24 mouse cellular contexts compared by ENCODE assay signal in the genomic region with DNA sequence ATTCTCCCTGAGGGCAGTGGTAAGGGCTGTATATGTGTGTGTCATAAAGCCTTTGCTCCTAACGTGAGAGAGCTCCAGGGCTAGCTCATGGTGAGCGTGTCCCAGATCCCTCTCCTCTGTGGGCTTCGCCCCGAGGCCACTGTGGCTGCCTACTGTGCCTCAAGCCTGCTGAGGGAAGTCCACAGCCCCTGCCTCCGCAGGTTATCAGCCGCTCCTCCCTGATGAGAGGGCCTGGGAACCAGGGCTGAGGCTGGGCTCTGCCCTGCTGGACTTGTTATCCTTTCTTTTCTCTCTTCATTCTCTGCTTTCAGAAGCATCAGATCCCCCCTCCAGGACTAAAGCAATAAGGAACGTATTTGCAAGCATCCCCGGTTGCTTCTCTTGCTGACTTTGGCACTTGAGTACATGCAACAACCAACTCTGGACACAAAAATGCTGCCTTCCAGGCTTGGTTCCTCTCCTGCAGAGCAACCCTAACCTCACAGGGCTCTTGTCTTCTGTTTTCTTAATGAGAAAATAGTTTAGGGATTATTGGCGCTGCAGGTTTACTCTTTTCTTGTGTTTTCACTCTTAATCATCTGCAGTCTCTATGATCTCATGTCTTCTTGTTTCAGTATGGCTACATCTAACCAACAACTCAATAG. TPM values are rescaled to one million over a fixed set of nuclear protein-coding genes. Genes with fewer than 3 reads are reported as not detected.
A peak's percentile ranks its signal among the peaks of the same experiment; 100 is the strongest.
DNase-seq lines count a peak whose midpoint lies in the region; ATAC-seq and TF ChIP-seq lines count a peak whose summit lies in the region.
"Had no signal": no experiment of that assay in that cellular context is flagged by ENCODE, and none has a peak within 500 bp of the region (broad histone marks: within the 10 kb centered on the region; RNA-seq: fewer than 3 reads in every experiment).

No protein-coding gene starts in this region.

- no peaks in the 10 kb centered on the region for H3K36me3 ChIP-seq in embryonic facial prominence, embryonic 13.5 days
- no peaks in the 10 kb centered on the region for H3K36me3 ChIP-seq in embryonic facial prominence, embryonic 10.5 days (replicated peaks)
- 0 out of 2 replicates have a peak, but pooled peaks cover 2% of the 10 kb centered on the region for H3K36me3 ChIP-seq in heart, embryonic 12.5 days
- H3K36me3 ChIP-seq: G1E; heart, embryonic 10.5 days; heart, embryonic 15.5 days; hindbrain, embryonic 15.5 days had no signal

- H3K9me3 ChIP-seq in embryonic facial prominence, embryonic 13.5 days = no peaks in the 10 kb centered on the region; the same call in 1 of the 2 replicates
- no peaks in the 10 kb centered on the region for H3K9me3 ChIP-seq in embryonic facial prominence, embryonic 10.5 days
- peaks cover 3% of the 10 kb centered on the region; the same call in 1 of the 2 replicates for H3K9me3 ChIP-seq in heart, embryonic 12.5 days (replicated peaks)
- H3K9me3 ChIP-seq: G1E; heart, embryonic 10.5 days; heart, embryonic 15.5 days; hindbrain, embryonic 15.5 days had no signal

- no peak for DNase-seq in embryonic facial prominence, embryonic 10.5 days (ENCODE audit: low spot score)
- DNase-seq in heart, adult 11 months = peak; percentile 82
- peak; percentile 45 for DNase-seq in brain, embryonic 14.5 days (ENCODE audit: low read depth)
- DNase-seq in embryo, embryonic 9.5 days (ENCODE audit: extremely low spot score) = no peak
- no peak for DNase-seq in lung, postnatal 10 days
- DNase-seq: adrenal gland, postnatal 14 days; B cell, adult 2 months; cerebellum, adult 18-20 months; cerebellum, adult 9-11 months; cerebellum, postnatal 36 days; gastrocnemius, postnatal 36 days; heart, adult 18-20 months; heart, postnatal 14 days; kidney, adult 8-10 months had no signal

- 38% methylated on average over 9 of the region's 9 CpGs for WGBS in embryonic facial prominence, embryonic 13.5 days
- 35% methylated on average over 9 of the region's 9 CpGs for WGBS in embryonic facial prominence, embryonic 10.5 days
- WGBS in heart, embryonic 12.5 days = 52% methylated on average over 9 of the region's 9 CpGs

- H3K27ac ChIP-seq in embryonic facial prominence, embryonic 13.5 days = peak overlapping the region; percentile 76
- no peak overlapping the region; the same call in 1 of the 2 replicates for H3K27ac ChIP-seq in embryonic facial prominence, embryonic 10.5 days (replicated peaks)
- no peak overlapping the region for H3K27ac ChIP-seq in heart, embryonic 12.5 days (ENCODE audit: poor library complexity, severe bottlenecking)
- H3K27ac ChIP-seq: heart, embryonic 10.5 days; heart, embryonic 15.5 days; hindbrain, embryonic 15.5 days had no signal

- no peaks in the 10 kb centered on the region for H3K27me3 ChIP-seq in embryonic facial prominence, embryonic 13.5 days
- H3K27me3 ChIP-seq in embryonic facial prominence, embryonic 10.5 days (replicated peaks; ENCODE audit: low read depth, poor library complexity, severe bottlenecking) = no peaks in the 10 kb centered on the region; the same call in 1 of the 2 replicates
- H3K27me3 ChIP-seq in heart, embryonic 12.5 days (replicated peaks) = no peaks in the 10 kb centered on the region
- H3K27me3 ChIP-seq: heart, embryonic 15.5 days; hindbrain, embryonic 15.5 days had no signal

- TF ChIP-seq POLR2A in brain, embryonic 14.5 days (IDR thresholded peaks at IDR 0.05; ENCODE audit: borderline replicate concordance, extremely low read depth, insufficient read depth, insufficient read length, poor library complexity, severe bottlenecking) = no peak

- no peak overlapping the region for H3K4me3 ChIP-seq in embryonic facial prominence, embryonic 13.5 days
- no peak overlapping the region for H3K4me3 ChIP-seq in embryonic facial prominence, embryonic 10.5 days
- no peak overlapping the region for H3K4me3 ChIP-seq in heart, embryonic 12.5 days
- H3K4me3 ChIP-seq: heart, embryonic 10.5 days; heart, embryonic 15.5 days; hindbrain, embryonic 15.5 days had no signal

- ATAC-seq in embryonic facial prominence, embryonic 13.5 days (ENCODE audit: insufficient number of reproducible peaks, insufficient read depth, low FRiP score, low TSS enrichment, low read depth) = no peak
- no peak for ATAC-seq in heart, embryonic 12.5 days (ENCODE audit: insufficient number of reproducible peaks, low FRiP score)
- ATAC-seq: activated CD4-positive, CD25-positive, alpha-beta regulatory T cell, adult 4 months; CD4-positive, CD25-positive, alpha-beta regulatory T cell, adult 4 months; inflammation-experienced regulatory T-cells, adult 6 months; intestine, postnatal 0 days had no signal

- no peak overlapping the region for H3K9ac ChIP-seq in embryonic facial prominence, embryonic 13.5 days
- no peak overlapping the region for H3K9ac ChIP-seq in heart, embryonic 12.5 days
- H3K9ac ChIP-seq: heart, embryonic 15.5 days; hindbrain, embryonic 15.5 days had no signal

- H3K4me2 ChIP-seq in embryonic facial prominence, embryonic 13.5 days = no peak overlapping the region
- no peak overlapping the region for H3K4me2 ChIP-seq in heart, embryonic 12.5 days
- H3K4me2 ChIP-seq: heart, embryonic 15.5 days; hindbrain, embryonic 15.5 days had no signal

- no peak for TF ChIP-seq CTCF in brain, embryonic 14.5 days (IDR thresholded peaks at IDR 0.05; ENCODE audit: borderline replicate concordance, extremely low read depth, insufficient read depth, insufficient read length)

- peaks cover 9% of the 10 kb centered on the region for H3K4me1 ChIP-seq in embryonic facial prominence, embryonic 13.5 days
- peaks cover 6% of the 10 kb centered on the region; the same call in 1 of the 2 replicates for H3K4me1 ChIP-seq in embryonic facial prominence, embryonic 10.5 days
- H3K4me1 ChIP-seq in heart, embryonic 12.5 days (replicated peaks) = peaks cover 7% of the 10 kb centered on the region
- H3K4me1 ChIP-seq: heart, embryonic 15.5 days; hindbrain, embryonic 15.5 days had no signal

RNA-seq across cellular contexts. Expression of gene Arsb, which starts 45.4 kb away (rescaled TPM):
- polyA plus RNA-seq in embryonic facial prominence, embryonic 13.5 days (2015; fragmentation: Nextera tagmentation; extraction: Ambion mirVana) = 11.9 and 14.1 TPM in 2 replicates
- 4.3 and 5.4 TPM in 2 replicates for polyA plus RNA-seq in embryonic facial prominence, embryonic 10.5 days (2016; fragmentation: Nextera tagmentation; extraction: Ambion mirVana)
- 7.6 and 8.1 TPM in 2 replicates for polyA plus RNA-seq in heart, embryonic 12.5 days (2016; fragmentation: Nextera tagmentation; extraction: Ambion mirVana)
- 18.5 and 19.5 TPM in 2 replicates for polyA plus RNA-seq in brain, embryonic 14.5 days (2012; rRNA removed)

Comparison
In these comparisons a context has a peak if more than half of its experiments do, and no peak if none do; other contexts are left out.
1. DNase-seq: peak in heart, adult 11 months (single experiment) and brain, embryonic 14.5 days (single experiment); none in embryonic facial prominence, embryonic 10.5 days (single experiment), embryo, embryonic 9.5 days (single experiment) and lung, postnatal 10 days (single experiment).